Mouse (Mus musculus) liver, postnatal 0 days (tissue): Measurements from ENCODE around the gene Sema6b.

Source experiments
- CTCF ChIP-seq: sonication (generic); IDR thresholded peaks from 2 replicates; pipeline ENCODE4 v1.5.1; 2016; ENCODE audit warnings: antibody characterized with exemption, low read depth
- EP300 ChIP-seq: IDR thresholded peaks from 2 replicates; pipeline ENCODE4 v1.6.1; 2016; ENCODE audit warnings: antibody characterized with exemption, low read depth, mild to moderate bottlenecking

GRCm38 (mm10) chr17:56139858-56140595, at the start of gene Sema6b:
- TF ChIP-seq CTCF, result no peak
- TF ChIP-seq EP300, result no peak
